Mouse (Mus musculus): ENCODE data around the gene Apba2.

DNA sequence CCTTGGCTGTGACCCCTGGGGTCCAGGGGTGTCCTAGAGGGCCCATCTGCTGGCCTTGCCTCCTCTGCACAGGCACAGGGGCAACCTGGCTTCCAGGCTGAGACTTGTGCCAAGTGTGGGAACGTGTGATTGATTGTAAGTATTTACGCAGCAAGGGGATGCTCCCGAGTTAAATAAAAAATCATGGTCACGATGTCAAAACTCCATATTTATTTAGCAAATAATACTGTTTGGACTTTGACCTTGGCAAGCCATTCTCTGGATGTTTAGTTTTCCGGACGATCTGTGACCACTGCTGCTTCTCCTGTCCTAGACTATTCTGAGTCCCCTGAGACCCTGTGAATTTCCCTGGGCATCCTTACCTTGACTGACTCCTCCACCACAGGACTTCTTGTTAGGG is 252.2 kb downstream of the Apba2 start:
- TF ChIP-seq CTCF (conservative IDR thresholded peaks at IDR 0.05; ENCODE audit: insufficient read depth, insufficient read length, low read depth, low read length) (no peak), POLR2A (IDR thresholded peaks at IDR 0.05; ENCODE audit: low read depth, low read length) (no peak)

Data from kidney, adult 2 months (tissue).